Mouse (Mus musculus) CD4-positive helper T cell, adult 2 months (primary cell): ENCODE results near the gene Tjp3.
"Not testable (repeated sequence)": the region's sequence is repeated elsewhere in the genome, so short reads cannot be mapped to it uniquely, and the experiment has no call there.

Experiments used
- DNase-seq: peaks from one replicate; pipeline ENCODE4 v3.0.0-alpha.2; 2012; ENCODE audit warnings: low read depth, missing footprints, low spot score

Gene Tjp3

DNA sequence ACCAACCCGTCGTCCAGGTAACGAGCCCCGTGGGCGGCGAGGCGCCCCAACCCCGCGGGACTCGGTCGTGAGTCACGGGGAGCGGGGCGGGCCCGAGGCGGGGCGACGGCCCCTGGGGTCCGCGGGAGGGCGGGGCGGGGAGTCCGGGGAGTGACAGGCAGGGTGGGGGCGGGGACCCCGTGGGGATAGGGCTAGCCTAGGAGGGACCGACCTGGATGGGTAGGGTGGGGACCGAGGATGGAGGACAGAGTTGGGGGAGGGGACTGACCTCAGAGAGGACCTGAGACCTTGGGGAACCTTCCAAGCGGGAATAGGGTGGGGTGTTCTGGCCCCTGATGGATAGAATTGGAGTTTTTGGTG is 58.2 kb downstream of the Tjp3 start:
- no peak for DNase-seq

GRCm38 (mm10) chr10:81232580-81233225 is 58.7 kb downstream of the Tjp3 start, which contains the start of gene Zfr2:
TSS of gene Zfr2 (plus strand) at chr10:81233155.
- DNase-seq = peak; percentile 97

GRCm38 (mm10) chr10:81231436-81231835 is 59.9 kb downstream of the Tjp3 start:
- no peak for DNase-seq

DNA sequence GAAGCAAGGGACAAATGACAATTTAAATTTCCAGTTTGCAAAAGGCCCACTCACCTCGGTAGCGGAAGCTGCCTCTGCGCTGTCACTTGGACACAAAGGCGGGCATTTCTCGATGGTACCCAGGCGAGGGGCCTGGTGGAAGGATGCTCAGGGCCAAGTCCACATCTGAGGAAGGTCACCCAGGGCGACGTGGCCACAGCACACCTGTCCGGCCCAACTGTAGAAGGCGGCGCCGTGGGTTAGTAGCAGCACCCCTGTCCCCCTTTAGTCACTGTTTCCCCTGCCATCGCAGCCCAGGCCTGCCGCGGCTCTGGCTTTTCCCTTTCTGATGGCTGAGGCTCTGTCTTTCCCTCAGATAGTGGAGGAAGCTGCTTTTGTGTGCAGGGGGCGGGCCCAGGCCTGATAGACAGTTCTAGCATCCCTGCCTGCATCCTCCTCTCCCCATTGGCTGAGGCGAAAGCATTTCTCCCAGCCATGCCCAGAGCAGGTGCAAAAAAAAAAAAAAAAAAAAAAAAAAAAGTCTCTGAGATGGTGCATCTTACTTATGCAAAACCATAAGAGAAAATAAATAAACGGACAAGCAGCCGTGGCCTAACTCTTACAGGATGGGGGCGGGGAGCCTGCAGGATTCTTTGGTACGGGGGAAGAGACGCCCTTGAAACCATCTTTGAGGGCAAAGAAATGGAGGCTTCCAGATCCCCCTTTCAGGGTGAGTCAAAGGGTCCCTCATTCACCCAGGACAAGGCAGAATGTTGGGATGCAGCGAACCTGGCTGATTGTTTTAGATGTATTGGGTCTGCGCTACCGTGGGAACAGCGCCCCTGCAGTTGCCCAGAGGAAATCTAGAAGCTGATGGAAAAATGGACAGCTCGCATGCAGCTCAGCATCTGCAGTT is 60.7 kb downstream of the Tjp3 start, which contains the start of gene Atcay:
Atcay (minus strand) TSS at position 396 of the 895 bp plus-strand sequence.
- DNase-seq = peak; percentile 73

DNA sequence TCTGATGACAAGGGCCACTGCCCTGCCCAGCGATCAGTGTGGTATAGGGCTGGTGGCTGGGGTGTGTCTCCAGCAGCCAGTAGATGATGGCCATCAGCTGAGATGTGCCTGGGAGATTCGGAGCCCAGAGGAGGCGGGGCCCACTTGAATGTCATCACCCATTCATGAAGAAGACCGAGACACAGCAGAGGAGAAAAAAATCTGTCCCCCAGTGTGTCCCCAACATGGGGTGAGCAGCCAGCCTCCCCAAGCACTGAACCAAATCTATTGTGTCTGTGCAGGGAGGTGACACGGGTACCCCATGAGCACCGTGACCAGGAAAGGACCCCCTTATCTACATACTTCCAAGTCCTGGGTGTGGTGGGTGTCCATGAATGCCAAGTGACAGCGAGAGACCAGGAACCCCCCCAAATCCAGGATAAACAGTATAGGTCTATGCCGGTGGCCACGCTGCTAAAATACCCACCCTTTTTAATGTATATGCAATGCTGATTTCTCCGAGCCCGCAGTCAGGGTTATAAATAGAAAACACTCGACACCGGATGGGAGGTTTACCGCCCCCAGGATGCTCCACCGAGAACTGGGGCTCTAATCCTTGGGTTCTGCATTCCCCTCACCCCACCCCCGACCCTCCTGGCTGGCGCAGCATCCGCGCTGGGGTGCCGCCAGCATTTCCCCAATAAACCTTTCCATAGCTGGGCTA is 61.5 kb downstream of the Tjp3 start:
- DNase-seq = peak; percentile 58

- DNase-seq = not testable (repeated sequence)
Observed at GRCm38 (mm10) chr10:81223731-81224130, 67.7 kb downstream of the Tjp3 start.
